Mouse (Mus musculus) forebrain, embryonic 10.5 days (tissue): ENCODE results near the gene Zfp954. TPM values are rescaled to one million over a fixed set of nuclear protein-coding genes. Genes with fewer than 3 reads are reported as not detected.
A peak's percentile ranks its signal among the peaks of the same experiment; 100 is the strongest.
"Not testable (repeated sequence)": the region's sequence is repeated elsewhere in the genome, so short reads cannot be mapped to it uniquely, and the experiment has no call there.

ENCODE experiments used
- DNase-seq: peaks from one replicate; pipeline ENCODE4 v3.0.0-alpha.2; 2017; ENCODE audit warnings: low spot score; ENCODE audit errors: extremely low spot score
- H3K27ac ChIP-seq: fragments of 300-500 bp; sonication (generic); 2 replicates; pipeline ENCODE4 v1.5.1; 2016; ENCODE audit warnings: mild to moderate bottlenecking
- H3K27me3 ChIP-seq: fragments of 300-500 bp; sonication (generic); 2 replicates; pipeline ENCODE4 v1.6.1; 2016; ENCODE audit warnings: mild to moderate bottlenecking; ENCODE audit not compliant: poor library complexity, severe bottlenecking
- H3K36me3 ChIP-seq: fragments of 300-500 bp; sonication (generic); replicated peaks from 2 replicates; pipeline ENCODE4 v1.6.1; 2016; ENCODE audit warnings: mild to moderate bottlenecking, moderate library complexity
- H3K4me1 ChIP-seq: fragments of 300-500 bp; sonication (generic); 2 replicates; pipeline ENCODE4 v1.6.1; 2016
- H3K4me3 ChIP-seq: fragments of 300-500 bp; sonication (generic); 2 replicates; pipeline ENCODE4 v1.5.1; 2016; ENCODE audit warnings: mild to moderate bottlenecking, moderate library complexity
- H3K9me3 ChIP-seq: fragments of 300-500 bp; sonication (generic); 2 replicates; pipeline ENCODE4 v1.6.1; 2016; ENCODE audit warnings: mild to moderate bottlenecking, moderate library complexity
- WGBS: fragments of 180-500 bp; shearing (Covaris S2); methylation state at CpG from one replicate; pipeline ENCODE4 v1.1.7; 2016; 5-methylcytosine and 5-hydroxymethylcytosine counted together
- polyA plus RNA-seq: library from polyadenylated mRNA; unstranded; fragments of >200 nt; fragmentation: Nextera tagmentation; extraction: Ambion mirVana; gene quantifications from 2 replicates; pipeline ENCODE4 v1.2.1, GENCODE M21; 2016

The Zfp954 gene
- polyA plus RNA-seq: 13.8 and 14.4 TPM in 2 replicates

DNA sequence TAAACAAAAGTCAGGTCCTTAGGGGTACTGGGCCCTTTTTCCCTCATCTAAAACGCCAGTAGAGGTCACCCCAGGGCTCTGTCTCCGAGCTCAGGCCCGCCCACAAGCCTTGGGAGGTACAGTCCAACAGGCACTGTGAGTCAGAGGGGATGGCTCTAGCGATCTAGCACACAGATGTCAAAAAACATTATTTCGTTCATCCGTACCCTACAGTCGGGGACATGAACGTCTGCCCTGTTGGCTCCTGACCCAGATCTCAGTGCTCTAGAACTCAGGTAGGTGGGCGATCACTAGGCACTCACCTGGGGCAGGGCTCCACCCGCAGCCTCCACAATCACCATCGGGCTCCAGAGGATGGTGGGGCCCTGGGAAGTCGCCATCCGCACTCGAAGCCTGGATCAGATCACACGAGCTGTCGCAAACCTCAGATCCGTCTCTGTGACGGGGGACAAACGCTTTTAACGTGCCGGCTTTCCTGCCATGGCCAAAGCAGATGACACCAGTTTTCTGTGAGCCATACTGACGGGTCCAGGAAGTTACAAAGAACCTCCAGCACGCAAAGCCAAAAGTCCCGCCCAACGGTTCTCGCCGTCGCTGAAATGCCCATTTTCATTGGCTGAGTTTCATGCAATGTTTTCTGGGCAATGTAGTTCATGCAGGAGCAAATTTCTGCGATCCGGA lies at the start of gene Zfp954:
TSS of gene Zfp954 (minus strand) at position 568 of the 681 bp plus-strand sequence.
- no peaks in the 10 kb centered on the region for H3K27me3 ChIP-seq
- H3K27ac ChIP-seq: peak within 1 kb of the TSS; percentile 81
- under 1% methylated on average over 30 of the region's 30 CpGs for WGBS
- DNase-seq: peak; percentile 82
- peaks cover 10% of the 10 kb centered on the region for H3K4me1 ChIP-seq
- peaks cover 32% of the 10 kb centered on the region for H3K36me3 ChIP-seq
- H3K4me3 ChIP-seq: peak within 1 kb of the TSS; percentile 64
- no peaks in the 10 kb centered on the region for H3K9me3 ChIP-seq

DNA sequence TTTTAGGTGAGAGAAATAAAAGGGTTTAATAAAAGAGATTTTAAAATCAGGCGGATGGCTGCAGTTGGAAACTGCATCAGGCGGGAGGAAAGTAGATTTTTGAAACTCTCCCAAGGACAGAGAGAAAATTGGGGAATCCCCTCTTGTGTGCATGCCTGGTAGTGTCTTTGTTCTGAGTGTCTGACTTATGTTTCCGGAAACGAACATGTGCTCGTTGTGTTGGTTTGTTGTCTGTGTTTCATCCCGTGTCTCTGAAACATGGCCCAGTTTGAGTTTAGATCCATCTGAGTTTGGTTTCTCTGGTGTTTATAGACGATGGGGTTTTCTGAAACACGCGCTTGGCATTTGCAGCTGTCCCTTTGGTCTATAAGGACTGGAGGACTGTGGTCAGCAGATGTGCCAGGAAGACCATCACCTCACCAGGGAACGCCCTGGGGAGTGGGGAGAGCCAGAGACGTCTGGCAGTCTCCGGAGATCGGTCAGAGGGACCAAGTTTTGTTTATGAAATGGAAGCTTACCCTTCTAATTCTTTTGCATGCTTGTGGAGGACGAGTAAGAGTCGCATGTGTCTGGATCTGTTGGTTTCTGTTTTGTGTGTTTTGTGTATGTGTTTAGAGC lies 24.8 kb upstream of the Zfp954 start:
- 92% methylated on average over 15 of the region's 15 CpGs for WGBS
- DNase-seq: no peak
- no peak overlapping the region for H3K27ac ChIP-seq

GRCm38 (mm10) chr7:7144215-7144614 lies 22.9 kb upstream of the Zfp954 start:
- Histone ChIP-seq H3K27me3 (no peaks in the 10 kb centered on the region), H3K4me1 (no peaks in the 10 kb centered on the region), H3K4me3 (no peak overlapping the region), H3K27ac (no peak overlapping the region), H3K9me3 (peaks cover 21% of the 10 kb centered on the region), H3K36me3 (no peaks in the 10 kb centered on the region)
- no peak for DNase-seq
- WGBS: 89% methylated on average over 1 of the region's 1 CpGs

More for the DNA sequence above, 24.8 kb upstream of the Zfp954 start:
- Histone ChIP-seq H3K9me3 (peaks cover 24% of the 10 kb centered on the region), H3K36me3 (no peaks in the 10 kb centered on the region), H3K4me1 (no peaks in the 10 kb centered on the region), H3K4me3 (no peak overlapping the region), H3K27me3 (no peaks in the 10 kb centered on the region)

- peak; percentile 71 for DNase-seq
- peaks cover 7% of the 10 kb centered on the region for H3K4me1 ChIP-seq
- 12% methylated on average over 16 of the region's 16 CpGs for WGBS
- peaks cover 21% of the 10 kb centered on the region for H3K36me3 ChIP-seq
- H3K27ac ChIP-seq: peak within 1 kb of the TSS; percentile 89
- H3K9me3 ChIP-seq: peaks cover 12% of the 10 kb centered on the region
- no peaks in the 10 kb centered on the region for H3K27me3 ChIP-seq
- H3K4me3 ChIP-seq: peak within 1 kb of the TSS; percentile 56
These were observed 15.1 kb upstream of the Zfp954 start, which contains the start of gene Zfp773 for GRCm38 (mm10) chr7:7136379-7136866. Gene Zfp773, minus strand, starts transcription at chr7:7136755.

DNA sequence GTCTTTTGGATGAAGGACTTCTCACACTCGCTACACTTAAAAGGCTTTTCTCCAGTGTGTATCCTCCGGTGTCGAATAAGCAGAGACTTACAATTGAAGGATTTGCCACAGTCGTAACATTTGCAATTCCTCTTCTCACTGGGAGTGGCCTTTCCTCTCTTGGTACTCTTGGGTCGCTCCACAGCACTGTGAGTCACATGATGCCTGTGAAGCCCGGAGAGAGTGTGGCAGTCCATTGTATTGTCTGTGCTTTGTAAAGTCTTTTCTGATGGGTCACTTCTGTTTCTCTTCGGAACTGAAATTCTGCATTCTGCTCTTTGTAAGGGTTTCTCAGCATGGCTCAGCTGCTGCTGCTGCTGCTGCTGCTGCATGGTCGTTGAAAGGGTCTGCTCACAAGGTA lies 11.5 kb upstream of the Zfp954 start:
- Histone ChIP-seq H3K4me3 (no peak overlapping the region), H3K4me1 (peaks cover 7% of the 10 kb centered on the region), H3K27ac (no peak overlapping the region), H3K9me3 (peaks cover 8% of the 10 kb centered on the region; the same call in 1 of the 2 replicates), H3K36me3 (peaks cover 27% of the 10 kb centered on the region), H3K27me3 (no peaks in the 10 kb centered on the region)
- no peak for DNase-seq
- 81% methylated on average over 8 of the region's 8 CpGs for WGBS

- 93% methylated on average over 15 of the region's 15 CpGs for WGBS
- DNase-seq, H3K27me3 ChIP-seq, H3K4me1 ChIP-seq, H3K27ac ChIP-seq, H3K4me3 ChIP-seq, H3K9me3 ChIP-seq: not testable (repeated sequence)
- H3K36me3 ChIP-seq: peaks cover 27% of the 10 kb centered on the region
These were observed 9.3 kb upstream of the Zfp954 start for GRCm38 (mm10) chr7:7130491-7131124.

GRCm38 (mm10) chr7:7121602-7121980 lies 303 bp upstream of the Zfp954 start:
- WGBS: 53% methylated on average over 6 of the region's 6 CpGs
- peak overlapping the region; percentile 64 for H3K4me3 ChIP-seq
- no peak overlapping the region for H3K27ac ChIP-seq

DNA sequence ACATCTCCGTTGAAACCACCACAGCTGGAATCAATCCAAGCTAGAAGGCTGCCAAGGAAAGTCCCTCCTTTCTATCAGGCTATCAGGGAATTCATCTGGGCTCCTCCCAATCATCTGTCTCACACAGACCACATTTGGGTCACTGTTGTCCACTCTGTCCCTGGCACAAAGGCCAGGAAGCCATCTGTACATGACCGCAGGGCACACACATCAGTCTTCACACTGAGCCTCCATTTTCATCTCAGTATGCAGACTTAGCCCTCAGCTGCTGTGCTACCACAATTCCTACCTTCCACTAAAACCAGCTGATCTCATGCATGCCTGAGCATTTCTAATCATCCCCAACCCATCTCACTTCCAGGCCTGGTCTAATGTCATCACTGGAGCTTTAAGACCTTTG lies 2.8 kb downstream of the Zfp954 start:
- Histone ChIP-seq H3K27me3 (no peaks in the 10 kb centered on the region), H3K36me3 (peaks cover 58% of the 10 kb centered on the region), H3K27ac (no peak overlapping the region), H3K4me1 (peaks cover 10% of the 10 kb centered on the region), H3K9me3 (no peaks in the 10 kb centered on the region), H3K4me3 (no peak overlapping the region)
- 100% methylated on average over 2 of the region's 2 CpGs for WGBS
- DNase-seq: no peak

More at GRCm38 (mm10) chr7:7121602-7121980, 303 bp upstream of the Zfp954 start:
- no peak for DNase-seq
- H3K9me3 ChIP-seq: no peaks in the 10 kb centered on the region
- no peaks in the 10 kb centered on the region for H3K27me3 ChIP-seq
- peaks cover 26% of the 10 kb centered on the region for H3K36me3 ChIP-seq
- H3K4me1 ChIP-seq: peaks cover 10% of the 10 kb centered on the region

DNA sequence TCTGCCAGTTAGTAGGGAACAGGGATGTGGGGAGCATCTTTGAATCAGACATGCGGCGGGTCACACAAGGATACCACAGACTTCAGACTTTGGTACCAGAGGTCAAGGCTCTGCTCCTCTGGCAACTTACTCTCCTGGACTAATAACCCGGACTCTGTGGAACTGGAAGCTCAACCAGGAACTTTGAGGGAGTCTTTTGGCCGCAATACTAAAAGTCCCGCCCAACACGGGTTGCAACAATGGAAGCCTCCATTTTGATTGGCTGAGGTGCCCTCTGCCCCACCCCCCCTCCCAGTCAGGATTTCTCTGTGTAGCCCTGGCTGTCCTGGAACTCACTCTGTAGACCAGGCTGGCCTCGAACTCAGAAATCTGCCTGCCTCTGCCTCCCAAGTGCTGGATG lies 12.8 kb downstream of the Zfp954 start:
- 90% methylated on average over 7 of the region's 7 CpGs for WGBS
- H3K4me1 ChIP-seq: no peaks in the 10 kb centered on the region

More for the DNA sequence above, 12.8 kb downstream of the Zfp954 start:
- Histone ChIP-seq H3K4me3 (no peak overlapping the region), H3K27ac (no peak overlapping the region), H3K9me3 (peaks cover 50% of the 10 kb centered on the region), H3K36me3 (0 out of 2 replicates have a peak, but pooled peaks cover 2% of the 10 kb centered on the region), H3K27me3 (no peaks in the 10 kb centered on the region)
- DNase-seq: no peak

Other genes with a start within 250 kb of the Zfp954 start
- gene Aurkc, start 126.2 kb downstream of the Zfp954 start, polyA plus RNA-seq: not detected in 2 replicates
- 4.4 and 5.4 TPM in 2 replicates for gene Zfp773, start 15.3 kb upstream of the Zfp954 start, polyA plus RNA-seq
- gene Zfp418, start 49.8 kb upstream of the Zfp954 start, polyA plus RNA-seq: 2.4 and 2.6 TPM in 2 replicates
- 9.0 and 9.4 TPM in 2 replicates for gene Zfp772, start 88.5 kb upstream of the Zfp954 start, polyA plus RNA-seq
- 0.20 TPM in 1 of 2 replicates, not detected in the other for gene Vmn2r29, start 125.8 kb upstream of the Zfp954 start, polyA plus RNA-seq
- gene Gm45844, start 156.8 kb upstream of the Zfp954 start, polyA plus RNA-seq: 1.1 and 1.5 TPM in 2 replicates
- gene Clcn4, start 179.4 kb upstream of the Zfp954 start, polyA plus RNA-seq: 36.2 and 36.4 TPM in 2 replicates
- gene Vmn2r30, start 216.1 kb upstream of the Zfp954 start, polyA plus RNA-seq: not detected in 2 replicates